Mouse (Mus musculus): Measurements from ENCODE around the gene Mettl1.
"Not testable (repeated sequence)": the region's sequence is repeated elsewhere in the genome, so short reads cannot be mapped to it uniquely, and the experiment has no call there.

Mettl1 gene

DNA sequence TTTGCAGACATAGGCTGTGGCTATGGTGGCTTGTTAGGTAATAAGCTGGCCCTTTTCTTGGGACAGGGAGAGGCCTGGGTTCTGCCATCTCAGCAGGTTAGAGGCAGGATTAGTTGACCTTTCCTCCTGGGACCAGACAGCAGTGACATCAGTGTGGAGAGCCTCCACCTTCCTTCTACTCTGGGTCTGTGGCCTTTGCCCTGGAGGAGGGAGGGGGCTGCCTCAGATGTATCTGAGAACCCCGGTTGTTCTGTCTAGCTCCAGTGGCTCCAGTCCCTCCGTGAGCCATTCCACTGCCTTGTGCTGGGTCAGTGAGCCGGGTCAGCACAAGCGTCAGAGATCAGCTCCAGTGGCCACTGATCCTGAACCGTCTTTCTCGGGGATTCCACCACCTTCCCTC is 2.0 kb downstream of the Mettl1 start:
- no peak for DNase-seq (ENCODE audit: extremely low spot score, low spot score)

- DNase-seq (ENCODE audit: extremely low spot score, low spot score): no peak
Observed at GRCm38 (mm10) chr10:127047954-127048353, 6.7 kb downstream of the Mettl1 start, which contains the start of gene Cyp27b1. Gene Cyp27b1, plus strand, starts transcription at chr10:127048250.

DNA sequence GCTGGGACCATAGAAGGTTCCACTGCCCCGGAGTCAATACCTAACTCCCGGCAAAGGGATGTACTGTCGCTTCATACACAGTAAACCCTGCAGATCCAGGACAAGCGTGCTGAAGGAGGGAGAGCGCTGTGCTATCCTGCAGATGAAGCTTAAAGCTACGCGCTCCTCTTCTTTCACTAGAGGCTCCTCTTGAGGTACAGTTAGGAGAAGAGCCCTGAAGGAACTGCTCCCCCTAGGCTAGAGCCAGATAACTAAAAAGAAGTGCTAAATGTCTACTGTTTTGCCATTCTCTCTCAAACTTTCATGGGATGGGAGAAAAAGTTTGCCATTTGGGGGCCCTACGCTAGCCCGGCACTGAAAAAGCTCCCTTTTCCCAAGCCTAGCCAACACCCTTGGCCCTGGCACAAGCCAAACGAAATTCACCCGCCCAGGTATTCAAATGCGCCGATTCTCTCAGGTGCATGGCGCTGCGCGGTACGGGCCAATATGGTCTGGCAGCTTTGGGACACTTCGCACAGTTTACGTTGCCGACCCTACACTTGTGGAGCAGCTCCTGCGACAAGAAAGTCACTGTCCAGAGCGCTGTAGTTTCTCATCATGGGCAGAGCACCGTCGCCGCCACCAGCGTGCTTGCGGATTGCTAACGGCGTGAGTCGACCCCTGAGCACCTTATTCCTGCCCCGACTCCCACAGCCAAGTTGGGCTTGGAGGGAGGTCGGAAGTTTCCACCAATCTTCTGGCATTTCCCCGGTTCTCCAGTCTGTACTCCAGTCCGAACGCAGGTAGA is 7.6 kb downstream of the Mettl1 start:
- DNase-seq (ENCODE audit: extremely low spot score, low spot score): peak; percentile 38

DNA sequence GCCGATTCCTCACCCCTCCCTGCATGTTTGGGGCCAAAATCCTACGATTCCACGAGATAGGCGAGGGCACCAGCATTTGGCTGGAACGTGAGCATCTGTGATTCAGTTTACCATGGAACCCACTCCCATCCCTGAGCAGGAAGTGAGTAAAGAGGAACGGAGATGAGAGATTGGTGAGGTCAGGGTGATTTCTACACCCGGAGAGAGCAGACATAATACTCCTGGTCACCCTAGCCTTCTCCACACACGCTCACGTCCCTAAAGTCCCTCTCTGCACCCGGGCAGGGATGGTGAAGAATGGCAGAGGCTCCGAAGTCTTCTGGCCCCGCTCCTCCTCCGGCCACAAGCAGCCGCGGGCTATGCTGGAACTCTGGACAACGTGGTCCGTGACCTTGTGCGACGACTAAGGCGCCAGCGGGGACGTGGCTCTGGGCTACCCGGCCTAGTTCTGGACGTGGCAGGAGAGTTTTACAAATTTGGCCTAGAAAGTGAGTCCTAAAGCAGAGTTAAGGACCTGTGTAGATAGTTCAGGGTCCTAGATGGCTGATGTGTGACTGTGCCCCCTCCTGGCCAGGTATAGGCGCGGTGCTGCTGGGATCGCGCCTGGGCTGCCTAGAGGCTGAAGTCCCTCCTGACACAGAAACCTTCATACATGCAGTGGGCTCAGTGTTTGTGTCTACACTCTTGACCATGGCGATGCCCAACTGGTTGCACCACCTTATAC is 8.3 kb downstream of the Mettl1 start:
- peak; percentile 37 for DNase-seq (ENCODE audit: extremely low spot score, low spot score)

GRCm38 (mm10) chr10:127050119-127050474 is 8.9 kb downstream of the Mettl1 start:
- DNase-seq (ENCODE audit: extremely low spot score, low spot score): no peak

DNA sequence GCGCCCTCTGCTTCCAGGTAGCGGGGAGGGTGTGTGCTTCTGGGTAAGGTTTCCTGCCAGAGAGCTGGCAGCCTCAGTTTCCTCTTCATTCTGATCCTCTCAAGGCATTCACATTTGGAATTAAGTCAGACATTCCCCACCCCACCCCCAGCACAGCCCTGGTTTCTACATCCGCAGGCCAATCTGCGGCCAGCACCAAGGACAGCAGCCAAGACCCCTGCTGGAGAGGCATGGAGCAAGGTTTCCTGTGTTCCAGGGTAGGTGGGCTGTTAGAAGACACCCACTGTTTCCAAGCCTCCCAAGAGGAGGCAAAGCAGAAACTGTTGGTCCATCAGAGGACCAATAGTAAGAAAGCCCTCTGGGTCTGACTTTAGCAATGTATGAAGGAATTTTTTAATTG is 13.4 kb downstream of the Mettl1 start:
- DNase-seq (ENCODE audit: extremely low spot score, low spot score): no peak

- DNase-seq (ENCODE audit: extremely low spot score, low spot score): no peak
Observed at GRCm38 (mm10) chr10:127055406-127055805, 14.2 kb downstream of the Mettl1 start.

GRCm38 (mm10) chr10:127056490-127056889 is 15.3 kb downstream of the Mettl1 start:
- DNase-seq (ENCODE audit: extremely low spot score, low spot score): no peak

GRCm38 (mm10) chr10:127058161-127058560 is 16.9 kb downstream of the Mettl1 start:
- peak; percentile 84 for DNase-seq (ENCODE audit: extremely low spot score, low spot score)

DNA sequence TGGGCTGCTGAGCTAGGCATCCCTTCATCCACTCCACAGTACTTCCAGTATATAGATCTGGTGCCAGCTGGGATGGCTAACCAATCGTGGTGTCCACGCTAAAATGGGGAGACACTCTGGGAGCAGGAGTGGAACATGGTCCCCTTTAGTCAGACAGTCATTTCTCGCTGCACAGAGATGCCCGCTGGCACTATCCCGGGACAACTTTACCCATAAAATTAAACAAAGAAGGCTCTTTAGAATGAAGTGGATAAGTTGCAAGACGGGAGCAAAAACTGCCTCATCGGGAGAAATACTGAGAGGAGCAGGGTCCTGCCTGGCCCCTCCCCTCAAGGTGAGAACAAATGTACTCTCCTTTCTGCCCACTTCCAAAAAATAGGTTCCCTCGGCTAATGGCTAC is 17.5 kb downstream of the Mettl1 start:
- DNase-seq (ENCODE audit: extremely low spot score, low spot score): no peak

GRCm38 (mm10) chr10:127059174-127059967 is 18.2 kb downstream of the Mettl1 start:
- DNase-seq (ENCODE audit: extremely low spot score, low spot score): no peak

DNA sequence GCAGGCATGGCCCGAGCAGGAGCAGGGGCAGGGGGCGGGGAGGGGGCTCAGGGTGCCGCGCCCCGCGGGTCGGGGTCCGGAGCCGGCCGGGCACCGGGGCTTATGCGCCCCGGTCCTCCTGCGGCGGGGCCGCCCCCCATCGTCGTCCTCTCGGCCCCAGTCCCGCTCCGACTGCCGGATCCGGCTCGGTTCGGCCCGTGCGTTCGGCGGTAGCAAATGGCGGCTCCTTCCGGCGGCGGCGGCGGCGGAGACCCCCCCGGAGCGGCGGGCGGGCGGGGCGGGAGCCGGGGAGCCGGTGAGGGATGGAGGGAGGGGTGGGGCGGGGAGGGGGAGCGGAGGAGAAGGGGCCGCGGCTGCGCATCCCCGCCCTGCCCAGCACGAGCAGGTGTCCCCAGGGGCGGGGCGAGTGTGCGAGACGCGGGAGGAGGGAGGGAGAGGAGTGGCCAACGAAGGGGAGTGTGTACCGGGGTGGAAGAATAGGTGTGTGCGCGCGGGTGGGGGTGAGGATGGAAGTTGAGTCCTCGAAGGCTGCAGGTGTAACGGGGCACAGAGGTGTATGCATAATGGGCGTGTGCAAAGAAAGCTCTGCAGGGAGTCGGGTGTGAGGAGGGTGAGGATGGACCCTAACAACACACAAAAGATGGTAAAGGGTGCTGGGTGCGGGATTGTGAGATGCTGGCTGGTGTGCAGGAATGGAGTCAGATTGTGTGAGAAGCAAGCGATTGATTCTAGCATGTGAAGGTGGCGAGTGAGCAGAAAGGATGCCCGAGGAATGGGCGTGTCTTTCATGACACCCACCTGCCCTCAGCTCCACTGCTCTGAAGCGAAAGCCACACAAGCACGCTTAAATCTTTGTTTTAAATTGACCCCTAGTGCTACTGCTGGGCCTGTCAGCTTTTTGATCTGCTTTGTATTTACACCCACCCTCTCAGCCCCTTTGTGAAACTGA is 19.0 kb downstream of the Mettl1 start, which contains the start of gene March9:
Gene March9 (minus strand): TSS at position 217 of the 949 bp plus-strand sequence.
- peak; percentile 63 for DNase-seq (ENCODE audit: extremely low spot score, low spot score)

GRCm38 (mm10) chr10:127061085-127061484 is 19.9 kb downstream of the Mettl1 start:
- DNase-seq (ENCODE audit: extremely low spot score, low spot score): no peak

GRCm38 (mm10) chr10:127061513-127061912 is 20.3 kb downstream of the Mettl1 start:
- no peak for DNase-seq (ENCODE audit: extremely low spot score, low spot score)

- not testable (repeated sequence) for DNase-seq (ENCODE audit: extremely low spot score, low spot score)
Observed at GRCm38 (mm10) chr10:127062101-127062500, 20.9 kb downstream of the Mettl1 start.

- DNase-seq (ENCODE audit: extremely low spot score, low spot score): no peak
Observed at GRCm38 (mm10) chr10:127062503-127062902, 21.3 kb downstream of the Mettl1 start.

DNA sequence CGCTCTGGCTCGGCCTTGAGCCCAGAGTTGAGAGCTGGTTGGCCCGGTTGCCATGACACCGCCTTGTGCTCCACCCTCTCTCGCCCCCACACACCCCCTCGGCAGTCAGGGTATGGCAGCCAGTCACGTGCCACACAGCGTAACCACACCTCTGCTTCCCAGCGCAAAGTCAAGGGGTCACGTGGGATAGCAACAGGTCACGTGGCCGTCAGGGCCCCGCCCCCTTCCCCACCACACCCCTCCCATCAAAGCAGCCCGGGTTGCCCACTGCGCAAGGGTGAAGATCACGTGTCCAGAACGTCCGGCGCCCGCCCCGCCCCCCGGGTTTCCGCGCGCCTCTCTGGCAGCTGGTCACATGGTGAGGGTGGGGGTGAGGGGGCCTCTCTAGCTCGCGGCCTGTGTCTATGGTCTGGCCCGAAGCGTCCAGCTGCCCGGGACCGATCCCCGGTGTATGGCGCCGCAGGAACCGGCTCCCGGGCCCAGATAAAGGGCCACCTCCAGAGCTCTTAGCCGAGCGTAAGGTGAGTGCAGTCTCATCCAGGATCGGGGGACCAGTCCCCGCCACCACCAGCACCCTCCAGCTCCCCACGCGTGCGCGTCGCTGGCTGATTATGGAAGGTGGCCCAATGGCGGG is 22.1 kb downstream of the Mettl1 start, which contains the start of gene Cdk4:
Gene Cdk4 (plus strand): TSS at position 296 of the 634 bp plus-strand sequence.
- peak; percentile 100 for DNase-seq (ENCODE audit: extremely low spot score, low spot score)

DNA sequence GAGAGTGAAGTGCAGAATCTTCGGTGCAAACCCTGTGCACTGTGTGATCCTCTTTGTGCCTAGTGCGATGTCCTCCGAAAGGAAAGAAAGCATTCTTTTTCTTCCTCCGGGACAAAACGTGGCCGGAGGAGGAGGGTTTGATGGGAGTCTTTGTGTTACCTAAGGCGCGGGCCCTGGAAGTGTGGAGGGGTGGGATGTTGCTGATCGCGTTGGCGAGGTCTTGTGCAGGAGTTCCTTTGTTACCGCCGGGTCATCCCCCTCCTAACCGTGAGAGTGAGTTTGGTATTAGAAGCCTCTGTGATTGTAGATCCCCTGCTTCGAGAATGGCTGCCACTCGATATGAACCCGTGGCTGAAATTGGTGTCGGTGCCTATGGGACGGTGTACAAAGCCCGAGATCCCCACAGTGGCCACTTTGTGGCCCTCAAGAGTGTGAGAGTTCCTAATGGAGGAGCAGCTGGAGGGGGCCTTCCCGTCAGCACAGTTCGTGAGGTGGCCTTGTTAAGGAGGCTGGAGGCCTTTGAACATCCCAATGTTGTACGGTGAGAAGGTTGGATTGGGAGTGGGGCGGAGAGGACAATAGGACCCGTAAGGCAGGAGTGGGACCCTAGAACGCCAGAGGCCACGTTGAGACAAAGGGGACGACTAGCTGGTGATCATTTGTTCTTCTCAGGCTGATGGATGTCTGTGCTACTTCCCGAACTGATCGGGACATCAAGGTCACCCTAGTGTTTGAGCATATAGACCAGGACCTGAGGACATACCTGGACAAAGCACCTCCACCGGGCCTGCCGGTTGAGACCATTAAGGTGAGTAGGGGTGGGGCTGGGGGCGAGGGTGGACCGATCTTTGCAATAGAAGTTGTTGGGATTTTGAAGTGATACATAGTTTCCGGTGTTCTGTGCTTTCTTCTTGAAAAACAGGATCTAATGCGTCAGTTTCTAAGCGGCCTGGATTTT is 23.0 kb downstream of the Mettl1 start:
- DNase-seq (ENCODE audit: extremely low spot score, low spot score): peak; percentile 63

GRCm38 (mm10) chr10:127065981-127066380 is 24.8 kb downstream of the Mettl1 start:
- no peak for DNase-seq (ENCODE audit: extremely low spot score, low spot score)

Data from neural tube, embryonic 10.5 days (tissue).